Mouse (Mus musculus) G1E-ER4 (cell line): ENCODE measurements around the gene Gapt. TPM values are rescaled to one million over a fixed set of nuclear protein-coding genes. Genes with fewer than 3 reads are reported as not detected.

ENCODE experiments used
- GATA1 ChIP-seq: IDR thresholded peaks from one replicate; pipeline ENCODE4 v1.8.0; 2012; ENCODE audit warnings: low read length, inconsistent platforms
- polyA plus RNA-seq: library from polyadenylated mRNA; stranded (reverse); fragments of >175 nt; gene quantifications from 2 replicates; pipeline ENCODE4 v1.2.3, GENCODE M21; 2012

Gapt gene
- polyA plus RNA-seq, 1 experiment: not detected

DNA sequence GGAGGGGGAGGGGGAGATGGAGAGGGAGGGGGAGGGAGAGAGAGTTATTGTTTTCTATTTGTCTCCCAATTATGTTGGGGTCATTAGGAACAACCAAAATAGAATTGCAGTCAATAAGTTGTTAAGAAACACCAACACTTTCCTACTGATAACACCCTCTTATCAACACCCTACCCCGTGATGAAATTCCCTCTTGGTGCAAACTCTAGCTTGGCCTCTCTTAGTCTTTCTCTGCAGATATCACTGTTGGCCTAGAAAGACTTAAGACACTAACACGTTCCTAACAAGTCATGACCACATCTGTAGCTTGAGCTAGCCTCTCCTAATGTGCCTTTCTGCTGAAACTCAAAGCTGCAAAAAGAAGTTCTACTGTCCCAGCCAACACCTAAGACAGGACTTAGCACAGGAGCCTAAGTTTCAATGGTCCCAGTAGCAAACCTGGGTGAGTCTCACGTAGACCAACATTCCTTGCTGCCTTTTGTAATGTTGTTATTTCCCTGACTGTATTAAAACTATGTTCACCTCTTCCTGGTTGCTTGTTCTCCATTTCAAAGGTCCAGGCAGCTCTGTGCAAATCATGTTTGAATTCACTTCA, 11.1 kb upstream of the Gapt start:
- no peak for TF ChIP-seq GATA1

DNA sequence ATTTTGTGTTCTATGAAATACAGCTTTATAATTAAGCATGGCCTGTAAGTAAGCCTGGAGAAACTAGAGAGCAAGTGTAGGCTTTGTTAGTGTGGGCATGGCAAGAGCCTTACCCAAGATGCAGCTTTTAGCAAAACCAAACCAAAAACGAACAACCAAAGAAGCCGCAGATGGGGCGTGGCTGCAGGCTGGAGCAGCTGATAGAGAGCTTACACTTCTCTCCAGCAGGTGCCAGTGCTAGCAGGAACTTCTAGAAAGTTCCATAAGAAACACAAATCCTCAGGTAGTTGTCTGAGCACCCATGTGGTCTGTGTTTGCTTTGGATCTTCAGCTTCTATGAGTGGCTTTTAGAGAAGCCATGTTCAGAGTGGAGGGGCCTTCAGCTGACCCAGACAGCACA, 9.5 kb upstream of the Gapt start:
- no peak for TF ChIP-seq GATA1

GRCm38 (mm10) chr13:110363722-110364121, 6.7 kb upstream of the Gapt start:
- no peak for TF ChIP-seq GATA1

DNA sequence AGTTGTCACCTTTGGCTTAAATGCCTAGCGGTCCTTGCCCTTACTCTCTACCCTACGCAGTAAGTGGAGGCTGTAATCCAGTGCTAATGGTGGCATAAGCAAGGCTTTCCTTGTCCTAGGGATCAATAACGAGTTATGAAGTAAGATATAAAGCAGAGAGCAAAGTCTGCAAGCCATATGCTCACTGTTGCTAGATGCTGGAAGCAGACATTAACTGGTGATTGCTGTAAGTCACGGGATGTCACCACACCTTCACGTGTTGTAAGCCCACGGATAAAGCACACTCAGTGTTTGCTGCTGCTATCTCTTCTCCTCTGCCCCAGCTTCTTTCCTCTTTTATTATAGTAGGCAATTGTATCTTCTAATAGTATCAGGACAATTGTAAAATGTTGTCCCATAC, 5.9 kb downstream of the Gapt start:
- no peak for TF ChIP-seq GATA1

DNA sequence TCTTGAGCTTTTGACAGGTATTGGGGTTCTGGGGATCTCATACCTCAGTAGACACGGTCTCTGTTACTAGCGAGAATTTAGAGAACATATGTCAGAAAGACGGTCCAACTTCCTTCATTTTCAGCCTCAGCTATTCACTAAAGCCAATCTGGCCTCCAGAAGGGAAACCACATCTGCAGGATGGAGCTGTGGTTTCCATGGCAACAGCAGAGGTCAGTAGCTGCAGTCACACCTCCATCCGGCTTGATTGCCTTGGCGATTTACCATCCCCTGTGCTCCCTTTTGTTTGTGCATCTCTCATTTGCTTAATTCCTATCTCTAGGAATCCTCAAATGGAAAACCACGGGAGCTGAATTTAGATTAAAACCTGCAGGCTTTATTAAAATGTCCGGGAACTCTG, 10.3 kb downstream of the Gapt start:
- TF ChIP-seq GATA1: no peak

DNA sequence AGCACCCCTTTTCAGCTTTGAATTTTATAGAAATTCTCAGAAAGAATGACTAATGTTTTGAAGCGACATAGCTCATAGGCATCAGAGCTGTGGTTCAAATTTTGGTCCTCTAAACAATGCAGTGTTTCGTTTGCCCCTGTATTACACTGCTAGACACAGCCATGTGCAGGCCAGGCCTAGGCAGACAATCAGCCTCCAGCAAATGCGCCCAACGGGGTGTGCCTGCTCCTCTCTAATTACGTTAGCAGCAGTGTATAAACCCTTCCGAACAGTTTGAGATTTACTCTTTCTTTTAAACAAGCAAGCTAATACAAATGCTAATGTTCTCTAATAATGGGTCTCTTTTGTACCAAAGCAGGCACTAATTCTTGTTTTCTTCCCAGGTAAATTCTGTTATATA, 14.4 kb downstream of the Gapt start:
- TF ChIP-seq GATA1: no peak

GRCm38 (mm10) chr13:110332958-110333597, 23.9 kb downstream of the Gapt start:
- TF ChIP-seq GATA1: no peak

GRCm38 (mm10) chr13:110318746-110319145, 38.3 kb downstream of the Gapt start:
- TF ChIP-seq GATA1: no peak

- TF ChIP-seq GATA1: no peak
Measured at GRCm38 (mm10) chr13:110307188-110307587, 49.8 kb downstream of the Gapt start.

Other genes with a start within 250 kb of the Gapt start
- not detected in 2 replicates for gene Rab3c, start 76.2 kb downstream of the Gapt start, polyA plus RNA-seq
- gene Plk2, start 37.8 kb upstream of the Gapt start, polyA plus RNA-seq: not detected in 2 replicates